Mouse (Mus musculus) kidney, embryonic 16.5 days (tissue): ENCODE data around the gene Txlnb. TPM values are rescaled to one million over a fixed set of nuclear protein-coding genes. Genes with fewer than 3 reads are reported as not detected.

ENCODE experiments used
- polyA plus RNA-seq: library from polyadenylated mRNA; unstranded; fragments of >200 nt; fragmentation: Nextera tagmentation; extraction: Ambion mirVana; gene quantifications from 2 replicates; pipeline ENCODE4 v1.2.1, GENCODE M21; 2015

The Txlnb gene
- polyA plus RNA-seq, 1 experiment from 2014 or later, result 0.91 TPM

Other genes starting within 250 kb of the Txlnb start
- gene Cited2, start 73.0 kb upstream of the Txlnb start, polyA plus RNA-seq, result 62.0 and 67.8 TPM in 2 replicates
- 2.9 and 5.2 TPM in 2 replicates for gene Heca, start 151.8 kb downstream of the Txlnb start, polyA plus RNA-seq
- 102 and 111 TPM in 2 replicates for gene Abracl, start 227.1 kb downstream of the Txlnb start, polyA plus RNA-seq